ENCODE assay signal across 9 mouse cellular contexts in genomic region chr17:86215771-86216170, GRCm38 (mm10). TPM values are rescaled to one million over a fixed set of nuclear protein-coding genes. Genes with fewer than 3 reads are reported as not detected.
DNase-seq lines count a peak whose midpoint lies in the region; ATAC-seq and TF ChIP-seq lines count a peak whose summit lies in the region.
"Had no signal": no experiment of that assay in that cellular context is flagged by ENCODE, and none has a peak within 500 bp of the region (broad histone marks: within the 10 kb centered on the region; RNA-seq: fewer than 3 reads in every experiment).

No protein-coding gene starts in this region.

- peak; percentile 20 to 37 for DNase-seq in urinary bladder, postnatal 36 days (ENCODE audit: low spot score in 2 of 2)
- no peak for DNase-seq in urinary bladder, adult 2 months (ENCODE audit: low spot score)
- DNase-seq in liver, embryonic 14.5 days (ENCODE audit: low read depth in 3 of 3, low spot score in 3 of 3): peak in 1 of 3 experiments; percentile 3
- DNase-seq in spleen, postnatal 4 days (ENCODE audit: low spot score in 2 of 2): peak; percentile 47 to 79
- DNase-seq in embryo, embryonic 10 days (ENCODE audit: low spot score): no peak
- DNase-seq in embryo, embryonic 11 days: no peak

- TF ChIP-seq EP300 in liver, embryonic 14.5 days (IDR thresholded peaks at IDR 0.05; ENCODE audit: low read depth): no peak

- no peak overlapping the region for H3K27ac ChIP-seq in cortical plate, adult 2 months (ENCODE audit: insufficient read depth, low read length)
- no peak overlapping the region for H3K27ac ChIP-seq in liver, embryonic 14.5 days
- H3K27ac ChIP-seq: embryonic facial prominence, embryonic 13.5 days; lung, embryonic 15.5 days had no signal

- H3K27me3 ChIP-seq in liver, embryonic 14.5 days (ENCODE audit: control insufficient read depth, insufficient read depth, low read length): no peaks in the 10 kb centered on the region
- H3K27me3 ChIP-seq: embryonic facial prominence, embryonic 13.5 days; lung, embryonic 15.5 days had no signal

- no peak overlapping the region for H3K4me2 ChIP-seq in liver, embryonic 14.5 days (ENCODE audit: low read depth)
- H3K4me2 ChIP-seq: embryonic facial prominence, embryonic 13.5 days; lung, embryonic 15.5 days had no signal

- WGBS in liver, embryonic 14.5 days (ENCODE audit: insufficient replicate concordance): 48% methylated on average over 7 of the region's 7 CpGs

- H3K36me3 ChIP-seq in liver, embryonic 14.5 days (replicated peaks; ENCODE audit: control insufficient read depth, insufficient read depth, low read depth): no peaks in the 10 kb centered on the region
- H3K36me3 ChIP-seq: embryonic facial prominence, embryonic 13.5 days; lung, embryonic 15.5 days had no signal

- TF ChIP-seq CTCF in cortical plate, adult 2 months (IDR thresholded peaks at IDR 0.05; ENCODE audit: extremely low read depth, insufficient read depth, low read length): 0 out of 2 replicates have a peak, but pooled peaks have one; percentile 13
- TF ChIP-seq CTCF in liver, embryonic 14.5 days (IDR thresholded peaks at IDR 0.05; ENCODE audit: low read depth): peak; percentile 82

- no peak for ATAC-seq in liver, embryonic 14.5 days (ENCODE audit: insufficient read depth)

- no peak overlapping the region for H3K9ac ChIP-seq in liver, embryonic 14.5 days (replicated peaks)
- H3K9ac ChIP-seq: embryonic facial prominence, embryonic 13.5 days; lung, embryonic 15.5 days had no signal

- no peak overlapping the region for H3K4me3 ChIP-seq in cortical plate, adult 2 months (ENCODE audit: insufficient read depth, low read length)
- no peak overlapping the region for H3K4me3 ChIP-seq in liver, embryonic 14.5 days (ENCODE audit: insufficient read depth in 1 of 2, low read depth in 2 of 2, low read length in 2 of 2)
- H3K4me3 ChIP-seq: embryonic facial prominence, embryonic 13.5 days; lung, embryonic 15.5 days had no signal

- H3K4me1 ChIP-seq in cortical plate, adult 2 months (ENCODE audit: control insufficient read depth, insufficient read depth, low read length): peaks cover 4% of the 10 kb centered on the region; the same call in 1 of the 2 replicates
- H3K4me1 ChIP-seq in liver, embryonic 14.5 days (replicated peaks; ENCODE audit: control insufficient read depth in 2 of 2, insufficient read depth in 2 of 2, low read length in 1 of 2): no peaks in the 10 kb centered on the region
- H3K4me1 ChIP-seq: embryonic facial prominence, embryonic 13.5 days; lung, embryonic 15.5 days had no signal

- no peaks in the 10 kb centered on the region for H3K9me3 ChIP-seq in liver, embryonic 14.5 days (ENCODE audit: control insufficient read depth, low read length)
- H3K9me3 ChIP-seq: embryonic facial prominence, embryonic 13.5 days; lung, embryonic 15.5 days had no signal

- no peak for TF ChIP-seq POLR2A in cortical plate, adult 2 months (IDR thresholded peaks at IDR 0.05; ENCODE audit: extremely low read depth, insufficient read depth, low read length)

RNA-seq across cellular contexts. Expression of gene Prkce, which starts 48.2 kb away (rescaled TPM):
- 5.8 and 9.3 TPM in 2 replicates for polyA plus RNA-seq in urinary bladder, adult 2 months (2012; rRNA removed)
- polyA plus RNA-seq in cortical plate, adult 2 months (2012; rRNA removed): 83.7 and 94.3 TPM in 2 replicates
- 0.26 and 0.32 TPM in 2 replicates for polyA plus RNA-seq in liver, embryonic 14.5 days (2012; rRNA removed)
- polyA plus RNA-seq in liver, embryonic 14.5 days (2014; fragmentation: Nextera tagmentation; extraction: Ambion mirVana): 0.37 and 0.68 TPM in 2 replicates

Comparison
In these comparisons a context has a peak if more than half of its experiments do, and no peak if none do; other contexts are left out.
1. DNase-seq: peak in urinary bladder, postnatal 36 days (2 of 2) and spleen, postnatal 4 days (2 of 2); none in urinary bladder, adult 2 months (single experiment), embryo, embryonic 10 days (single experiment) and embryo, embryonic 11 days (single experiment).